Mouse (Mus musculus) common myeloid progenitor, adult 5-6 weeks (primary cell): ENCODE data around the gene Ltbp3. TPM values are rescaled to one million over a fixed set of nuclear protein-coding genes. Genes with fewer than 3 reads are reported as not detected.

Experiments
- ATAC-seq: replicated peaks from 2 replicates; pipeline ENCODE4 v1.8.0; 2016; ENCODE audit warnings: low read depth, mild to moderate bottlenecking, moderate TSS enrichment, inconsistent platforms; ENCODE audit not compliant: poor library complexity, severe bottlenecking
- total RNA-seq: library from RNA; stranded (forward); fragments of 200-1000, 187-1606 nt; gene quantifications from 2 replicates; pipeline ENCODE4 v1.2.3, GENCODE M21; 2017

Ltbp3 gene
- 11.9 and 18.1 TPM in 2 replicates for total RNA-seq

DNA sequence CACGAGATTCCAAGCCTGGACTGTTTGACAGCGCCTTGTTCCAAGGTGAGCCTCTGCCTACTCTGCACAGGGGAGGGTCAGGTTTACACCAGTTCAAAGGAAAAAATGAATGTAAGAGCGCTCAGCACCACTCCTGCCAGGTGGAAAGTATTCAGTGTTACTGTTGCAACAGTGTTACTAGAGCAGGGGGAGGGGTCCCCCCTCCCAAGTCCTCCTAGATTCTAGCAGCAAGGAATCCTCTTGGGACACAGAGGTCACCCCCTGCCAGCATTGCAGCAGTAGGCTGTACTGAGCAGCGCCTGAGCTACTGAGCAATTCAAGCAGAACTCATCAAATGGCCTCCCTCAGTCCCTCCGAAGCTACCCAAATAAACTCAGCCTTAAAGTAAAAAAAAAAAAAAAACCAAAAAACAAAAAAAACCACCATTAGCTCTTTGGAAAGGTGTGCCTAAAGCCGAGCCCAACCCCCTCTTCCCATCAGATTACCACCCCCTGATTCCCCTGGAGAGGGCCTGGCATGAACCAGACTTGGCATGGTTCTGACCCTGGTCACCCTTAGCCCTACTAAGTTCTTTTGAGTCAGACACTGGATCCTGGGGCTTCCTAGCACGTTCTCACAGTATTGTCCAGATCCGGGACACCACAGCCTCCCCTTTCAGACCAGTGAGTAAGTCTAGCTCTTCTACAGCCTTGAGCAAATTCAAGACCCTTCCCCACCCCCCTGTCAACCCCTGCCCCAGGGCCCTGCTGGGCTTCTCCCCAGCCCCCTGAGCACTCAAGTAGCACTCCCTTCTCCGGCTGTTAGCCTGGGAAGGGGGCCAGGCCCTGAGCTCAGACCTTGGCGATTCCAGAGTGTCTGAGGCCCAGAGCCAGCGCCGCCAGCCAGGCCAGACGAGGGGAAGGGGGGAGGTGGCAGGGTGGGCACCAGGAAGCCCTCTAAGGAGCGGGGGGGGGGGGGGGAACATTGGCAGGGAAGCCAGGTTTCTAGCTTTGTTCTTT lies at the start of gene Ltbp3:
Ltbp3 (plus strand) TSS at position 585 of the 998 bp plus-strand sequence.
- ATAC-seq = no peak

DNA sequence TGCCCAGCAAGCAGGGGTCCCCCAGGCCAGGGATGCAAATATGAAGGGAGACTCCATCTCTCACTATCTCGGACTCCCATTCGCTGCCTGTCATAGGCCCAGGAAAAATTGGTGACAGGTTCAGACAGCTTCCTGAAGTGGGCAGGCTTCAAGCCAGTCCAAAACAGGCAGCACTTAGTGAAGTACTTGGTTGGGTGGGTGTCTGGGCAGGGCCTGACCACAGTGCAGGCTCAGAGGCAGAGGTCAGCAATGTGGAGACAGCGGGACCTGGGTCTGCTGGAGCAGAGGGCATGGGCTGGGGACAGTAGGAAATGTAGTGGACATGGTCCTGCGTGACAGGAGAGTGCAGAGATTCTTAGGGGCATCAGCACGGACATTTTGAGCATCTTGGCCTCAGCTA lies 49.1 kb upstream of the Ltbp3 start:
- ATAC-seq = no peak

DNA sequence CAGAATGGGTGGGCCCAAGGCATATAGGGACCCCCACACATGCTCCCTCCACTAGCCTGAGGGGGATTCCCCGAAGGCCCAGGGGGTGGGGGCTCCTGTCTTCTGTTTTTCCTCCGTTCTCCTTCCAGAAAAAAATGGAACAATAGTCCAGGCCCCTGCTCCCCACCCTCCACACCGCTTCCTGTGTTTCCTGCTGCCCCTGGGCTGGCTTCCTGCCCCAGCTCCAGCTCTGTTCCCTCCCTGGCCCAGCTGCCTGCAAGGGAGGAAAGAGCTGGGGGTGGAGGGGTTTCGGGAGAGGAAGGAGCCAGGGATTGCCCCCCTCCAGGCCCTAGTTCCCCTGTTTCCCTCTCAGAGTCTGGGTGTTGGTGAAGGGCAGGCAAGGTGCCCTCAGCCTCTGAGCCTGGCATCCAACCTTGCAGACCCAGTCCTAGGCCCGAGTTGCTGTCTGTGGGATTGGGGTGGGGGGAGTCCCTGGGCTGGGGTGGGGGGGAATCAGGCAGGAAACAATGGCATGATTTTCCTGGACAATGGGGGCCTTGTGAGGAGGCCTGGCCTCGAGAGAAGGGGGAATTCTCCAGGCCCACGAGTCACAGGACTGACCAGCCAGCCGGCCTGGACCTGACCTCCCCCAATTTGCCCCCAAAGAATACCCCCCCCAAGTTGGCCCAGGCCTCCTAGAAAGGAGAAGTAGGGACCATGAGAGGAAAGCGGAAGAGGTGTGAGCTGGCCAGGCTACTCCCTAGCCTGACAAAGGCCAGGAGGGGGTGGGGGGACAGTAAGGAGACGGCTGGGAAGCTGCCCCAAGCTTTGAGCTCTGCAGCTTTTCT lies 48.4 kb upstream of the Ltbp3 start:
- ATAC-seq = no peak

DNA sequence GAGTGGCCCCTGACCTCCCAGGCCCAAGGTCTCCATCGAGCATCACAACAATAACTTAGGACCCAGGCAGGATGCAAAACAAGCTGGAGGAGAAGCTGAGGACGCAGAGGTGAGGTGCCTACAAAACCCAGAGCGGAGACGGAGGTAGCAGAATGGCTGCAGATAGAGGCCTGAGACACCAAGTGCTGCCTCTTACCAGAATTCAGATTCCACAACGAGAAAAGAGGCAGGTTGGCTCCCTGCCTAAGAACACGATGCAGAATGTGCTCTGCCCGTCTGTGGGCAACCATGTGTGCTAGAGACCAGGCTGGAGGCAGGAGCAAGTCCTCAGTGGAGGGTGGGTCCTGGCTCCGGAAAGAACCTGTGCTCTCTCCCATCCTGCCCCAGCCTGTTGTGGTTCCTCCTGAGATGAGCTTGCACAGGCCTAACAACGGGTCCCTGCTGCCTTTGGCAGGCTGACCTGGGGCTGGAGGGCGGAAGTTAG lies 47.7 kb upstream of the Ltbp3 start:
- no peak for ATAC-seq

DNA sequence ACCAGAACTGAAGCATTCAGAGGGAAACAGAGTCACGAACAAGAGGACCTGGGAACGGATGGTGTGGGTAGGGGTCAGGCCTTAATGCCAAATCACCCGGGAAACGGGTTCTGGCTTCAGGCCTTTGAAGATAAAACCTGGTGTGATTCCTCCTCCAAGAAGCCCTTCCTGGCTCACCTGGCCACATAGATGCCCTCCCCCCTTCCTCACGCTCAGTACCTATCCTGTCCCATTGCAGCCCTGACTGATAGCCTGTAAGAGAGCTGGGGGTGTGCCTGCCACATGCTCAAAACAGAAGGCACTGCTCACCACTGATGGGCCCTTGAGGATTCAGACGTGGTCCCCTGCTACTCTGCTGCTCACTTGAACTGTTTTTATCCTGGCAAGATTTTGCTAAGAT lies 46.9 kb upstream of the Ltbp3 start:
- ATAC-seq = no peak

DNA sequence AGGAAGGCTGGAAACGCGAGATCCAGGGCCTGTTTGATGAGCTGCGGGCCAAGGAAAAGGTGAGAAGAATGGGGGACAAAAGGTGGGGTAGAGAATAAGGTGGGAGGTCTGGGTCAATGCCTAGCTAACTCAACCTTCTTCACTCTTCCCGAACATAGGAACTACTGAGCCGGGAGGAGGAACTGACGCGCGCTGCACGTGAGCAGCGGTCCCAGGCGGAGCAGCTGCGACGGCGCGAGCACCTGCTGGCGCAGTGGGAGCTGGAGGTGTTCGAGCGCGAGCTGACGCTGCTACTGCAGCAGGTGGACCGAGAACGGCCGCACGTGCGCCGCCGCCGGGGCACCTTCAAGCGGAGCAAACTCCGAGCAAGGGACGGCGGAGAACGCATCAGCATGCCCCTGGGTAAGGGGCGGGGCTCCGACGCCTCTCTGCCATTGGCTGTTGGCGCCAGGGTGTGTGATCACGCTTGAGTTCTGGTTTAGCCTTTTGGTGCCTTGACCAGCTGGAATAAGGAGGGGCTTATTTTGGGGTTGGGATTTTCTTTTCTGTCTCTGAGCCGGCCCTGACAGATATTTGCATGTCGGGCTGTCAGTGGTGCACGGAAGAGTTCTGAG lies 44.7 kb upstream of the Ltbp3 start:
- ATAC-seq = no peak

DNA sequence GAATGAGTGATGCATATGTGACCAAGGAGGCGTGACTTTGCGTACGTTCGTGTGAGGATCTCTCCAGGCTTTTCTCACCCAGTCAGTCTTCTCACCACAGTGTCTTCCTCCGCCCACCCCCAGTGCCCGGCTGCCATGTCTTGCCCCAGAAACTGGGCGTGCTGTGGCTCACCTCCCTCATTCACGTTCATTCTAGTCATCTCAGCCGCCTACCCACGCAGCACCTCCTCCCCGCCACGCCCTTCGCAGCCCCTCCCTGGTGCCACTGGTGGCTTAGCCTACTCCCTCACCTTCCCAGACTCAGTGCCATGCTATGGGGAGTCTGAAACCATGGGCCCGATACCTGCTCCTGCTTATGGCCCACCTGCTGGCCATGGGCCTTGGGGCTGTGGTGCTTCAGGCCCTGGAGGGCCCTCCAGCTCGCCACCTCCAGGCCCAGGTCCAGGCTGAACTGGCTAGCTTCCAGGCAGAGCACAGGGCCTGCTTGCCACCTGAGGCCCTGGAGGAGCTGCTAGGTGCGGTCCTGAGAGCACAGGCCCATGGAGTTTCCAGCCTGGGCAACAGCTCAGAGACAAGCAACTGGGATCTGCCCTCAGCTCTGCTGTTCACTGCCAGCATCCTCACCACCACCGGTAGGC lies 36.4 kb upstream of the Ltbp3 start, which contains the start of gene Kcnk7:
Kcnk7 (plus strand) TSS at position 205 of the 638 bp plus-strand sequence.
- ATAC-seq = 0 out of 2 replicates have a peak, but pooled peaks have one; percentile 19

DNA sequence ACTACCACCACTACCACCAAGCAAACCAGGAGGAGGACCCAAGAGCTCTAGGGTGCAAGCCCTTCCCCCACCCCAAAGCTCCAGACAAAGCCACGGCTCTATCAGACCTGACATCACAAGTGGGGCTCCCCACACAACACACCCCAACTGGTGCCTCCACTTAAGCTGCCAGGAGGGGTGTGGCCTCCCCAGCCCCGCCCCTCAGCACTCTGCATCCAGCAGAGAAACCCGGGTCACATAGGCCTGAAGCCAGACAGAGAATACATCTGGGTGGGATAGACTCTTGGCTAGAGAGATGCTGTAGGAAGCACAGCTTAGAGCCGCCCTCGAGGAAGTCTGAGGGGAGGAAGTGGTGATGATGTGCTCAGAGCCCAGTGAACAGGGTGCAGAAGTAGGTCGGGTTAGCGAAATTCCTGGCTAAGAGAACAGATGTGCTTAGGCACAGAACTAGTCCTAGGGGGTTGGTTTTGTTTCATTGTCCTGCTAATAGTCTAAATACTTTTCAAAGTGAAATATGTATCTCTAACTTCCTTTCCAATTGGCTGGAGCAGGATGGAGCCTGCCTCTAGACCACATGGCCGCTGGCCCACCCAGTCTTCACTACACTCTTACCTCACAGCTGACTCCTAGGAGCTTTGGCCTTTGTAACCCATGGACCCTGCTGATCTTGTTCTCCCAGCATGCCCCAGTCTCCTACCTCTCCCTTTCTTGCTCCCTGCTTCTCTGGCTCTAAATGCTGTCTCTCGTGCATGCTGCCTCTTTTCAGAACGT lies 35.7 kb upstream of the Ltbp3 start:
- ATAC-seq = peak; percentile 70

DNA sequence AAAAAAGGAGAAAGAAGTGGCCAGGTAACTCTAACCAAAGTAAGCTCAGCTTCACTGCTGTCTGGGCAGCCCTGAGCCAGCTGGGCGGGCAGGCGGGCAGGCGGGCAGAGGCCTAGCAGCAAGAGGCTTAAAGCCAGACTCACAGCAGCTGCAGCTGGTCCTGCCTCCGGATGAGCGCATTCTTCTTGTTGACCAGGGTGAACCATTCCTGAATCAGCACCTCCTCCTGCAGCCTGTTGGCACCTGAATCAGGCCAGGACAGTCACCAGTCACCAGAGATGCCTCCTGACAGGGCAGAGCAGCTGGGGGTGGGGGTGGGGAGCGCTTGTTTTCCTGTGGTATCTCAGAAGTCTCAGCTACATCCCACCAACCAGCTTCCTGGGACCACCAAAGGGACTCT lies 30.6 kb upstream of the Ltbp3 start:
- ATAC-seq = no peak

DNA sequence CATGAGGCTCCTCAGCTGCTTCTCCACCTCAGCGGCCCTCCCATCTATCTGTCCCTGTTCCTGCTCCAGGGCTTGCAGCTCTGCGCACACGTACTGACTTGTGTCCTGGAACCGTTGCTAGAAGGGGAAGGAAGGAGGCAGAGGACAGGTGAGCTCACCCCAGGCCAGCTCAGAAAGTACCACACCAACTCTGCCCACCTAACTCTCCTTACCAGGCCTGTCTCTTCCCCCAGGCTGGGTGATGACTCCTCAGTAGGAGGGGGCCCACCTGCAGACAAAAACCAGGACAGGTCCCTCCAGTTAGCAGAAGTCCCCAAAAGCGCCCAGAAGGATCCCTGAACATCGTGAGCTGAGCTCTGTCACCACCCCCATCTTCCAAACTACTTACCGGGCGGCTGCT lies 30.1 kb upstream of the Ltbp3 start:
- no peak for ATAC-seq

DNA sequence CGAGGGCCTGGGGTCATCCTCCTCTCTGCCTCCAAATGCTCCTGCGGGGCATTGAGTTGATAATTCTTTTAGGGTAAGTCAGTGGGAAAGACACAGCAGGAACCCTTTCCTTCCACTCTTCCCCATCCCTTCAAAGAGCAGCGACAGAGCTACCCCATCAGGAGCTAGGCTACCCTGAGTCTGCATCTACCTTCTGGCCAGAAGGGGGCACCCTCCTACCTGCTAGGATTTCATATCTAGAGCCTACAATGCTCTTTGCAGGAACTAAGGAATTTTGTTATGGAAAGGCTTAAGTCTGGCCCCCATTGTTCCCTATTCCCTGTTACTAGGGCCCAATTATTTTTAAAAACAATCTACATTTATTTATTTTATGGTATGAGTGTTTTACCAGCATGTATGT lies 29.5 kb upstream of the Ltbp3 start:
- ATAC-seq = no peak

DNA sequence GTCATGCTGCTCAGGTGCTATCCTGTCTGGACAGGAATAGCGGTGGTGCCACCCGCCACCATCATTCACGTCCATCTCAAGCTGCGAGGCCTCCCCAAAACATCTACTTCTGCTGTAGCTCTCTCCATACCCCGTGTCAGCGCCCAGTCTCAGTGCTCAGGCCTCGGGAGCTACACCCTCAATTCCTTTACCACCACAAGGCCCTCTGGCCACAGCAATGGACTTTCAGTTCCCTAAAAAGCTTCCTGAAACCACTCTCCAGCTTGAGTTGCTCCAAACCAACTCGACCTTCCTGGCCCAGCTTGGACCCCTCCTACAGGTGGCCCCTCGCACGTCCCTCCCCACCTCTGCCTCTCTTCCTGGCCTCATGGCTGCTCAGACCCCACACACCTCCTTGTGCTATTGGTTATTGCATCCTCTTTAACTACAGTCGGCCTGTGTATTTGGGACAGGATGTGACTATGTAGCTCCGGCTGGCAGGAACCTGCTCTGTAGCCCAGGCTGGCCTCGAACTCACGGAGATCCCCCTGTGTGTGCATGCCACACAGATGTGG lies 28.7 kb upstream of the Ltbp3 start:
- peak; percentile 57 for ATAC-seq

DNA sequence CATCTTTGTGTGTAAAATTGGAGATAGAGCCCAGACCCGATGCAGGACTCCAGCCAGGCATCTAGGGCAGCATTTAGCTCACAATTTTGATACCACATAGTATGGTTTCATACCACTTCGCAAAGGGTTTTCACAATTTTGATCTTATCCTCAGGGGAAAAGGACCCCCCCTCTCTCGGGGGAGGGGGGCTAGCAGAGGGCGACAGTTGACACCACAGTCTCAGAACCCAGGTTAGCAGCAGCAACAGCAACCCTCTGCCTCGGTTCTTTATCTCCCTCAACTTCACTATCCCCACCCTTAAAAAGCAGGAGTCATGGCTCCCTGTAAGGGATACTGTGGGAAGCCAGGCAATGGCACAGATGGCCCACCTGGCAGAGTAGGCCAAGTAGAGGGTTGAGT lies 27.4 kb upstream of the Ltbp3 start:
- ATAC-seq = no peak

DNA sequence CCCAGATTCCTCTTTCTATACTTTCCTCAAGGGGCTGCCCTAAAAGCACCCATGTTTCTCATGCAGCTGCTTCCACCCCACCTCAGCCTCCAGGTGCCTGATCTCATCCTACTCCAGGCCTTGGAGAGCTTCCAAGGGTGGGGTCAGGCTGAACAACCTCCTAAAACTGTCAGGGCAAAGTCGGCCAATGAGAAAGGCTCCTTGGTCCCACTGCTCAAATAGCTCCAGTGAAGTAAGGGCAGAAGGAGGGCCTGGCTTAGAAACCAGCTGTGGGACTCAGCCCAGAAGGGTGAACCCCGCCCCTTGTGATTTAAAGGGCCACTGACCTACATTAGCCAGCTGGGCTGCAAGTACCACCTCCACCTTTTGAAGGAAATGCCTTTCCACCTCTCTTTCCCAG lies 27.0 kb upstream of the Ltbp3 start:
- peak; percentile 51 for ATAC-seq

DNA sequence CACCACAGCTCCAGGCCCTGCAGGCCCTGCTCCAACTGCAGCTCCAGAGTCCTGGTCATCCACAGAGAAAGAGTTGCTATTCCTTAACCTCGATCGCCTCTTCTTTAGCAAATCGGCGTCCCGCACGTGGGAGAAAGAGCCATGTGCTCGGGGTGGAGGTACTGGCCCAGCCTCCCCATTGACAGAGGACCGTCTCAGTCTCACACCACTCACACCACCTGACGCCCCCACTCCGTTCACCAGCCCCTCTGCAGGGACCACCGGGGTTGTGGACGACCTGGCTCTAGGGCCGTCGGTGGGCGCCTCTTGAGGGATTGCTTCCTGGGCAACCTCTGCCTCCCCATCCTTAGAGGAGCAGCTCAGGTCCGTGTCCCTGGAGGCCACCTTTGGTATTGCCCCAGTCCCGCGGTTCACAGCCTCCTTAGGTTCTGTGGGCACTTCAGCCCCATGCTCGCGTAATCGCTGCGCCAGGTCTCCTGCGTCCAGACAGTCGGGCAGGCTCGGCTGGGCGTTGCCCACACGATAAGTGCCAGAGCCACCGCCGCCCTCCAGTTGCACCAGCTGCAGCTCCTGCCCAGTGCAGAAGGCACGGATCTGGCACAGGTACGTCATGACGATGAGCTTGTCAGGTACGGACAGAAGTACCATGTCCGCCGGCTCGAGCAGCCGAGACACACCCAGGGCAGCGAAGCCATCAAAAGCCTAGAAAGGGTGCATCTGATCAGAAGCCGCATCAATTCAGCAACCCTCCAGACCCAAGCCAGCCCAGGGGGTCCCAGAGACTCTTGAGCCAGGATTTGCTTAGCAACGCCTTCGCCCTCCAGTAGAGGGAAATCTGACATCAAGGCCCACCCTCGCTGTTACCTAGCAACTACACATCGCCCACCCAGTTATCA lies 24.7 kb upstream of the Ltbp3 start:
- ATAC-seq = no peak; the same call in 1 of the 2 replicates

DNA sequence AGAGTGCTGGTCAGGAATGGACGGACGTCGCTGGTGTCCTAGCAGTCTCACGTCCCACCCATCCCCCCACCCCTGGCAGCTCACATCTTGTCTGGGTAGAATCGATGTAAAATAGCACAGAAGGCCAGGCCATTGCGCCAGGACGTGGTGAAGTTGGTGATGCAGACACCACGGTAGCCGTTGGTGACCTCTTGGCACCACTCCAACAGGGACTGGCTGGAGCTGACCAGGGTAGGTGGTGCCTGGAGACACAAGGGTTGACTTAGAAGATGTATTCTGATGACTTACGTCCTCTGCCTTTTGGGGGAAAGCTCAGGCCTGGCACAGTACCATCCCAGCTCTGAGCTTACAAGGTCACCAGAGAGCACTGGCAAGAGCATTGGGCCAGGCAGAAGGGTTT lies 23.7 kb upstream of the Ltbp3 start:
- no peak for ATAC-seq

DNA sequence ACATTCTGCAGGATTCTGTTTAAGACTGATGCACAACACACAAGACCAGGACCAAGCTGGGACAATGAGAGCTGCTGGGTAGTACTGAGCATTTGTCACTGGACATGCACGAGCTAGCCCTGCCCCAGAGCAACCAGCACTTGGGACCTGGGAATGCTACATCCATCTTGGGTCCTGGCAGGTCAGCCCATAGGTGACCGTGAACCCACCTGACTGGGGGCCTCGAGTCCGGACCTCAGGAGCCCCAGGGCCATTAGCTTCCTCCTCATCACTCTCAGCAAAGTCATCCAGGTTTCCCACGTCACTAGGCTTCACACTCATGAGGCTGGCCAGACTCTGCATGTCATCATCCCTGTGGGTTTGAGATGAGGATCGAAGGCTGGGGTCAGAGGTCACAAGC lies 19.5 kb upstream of the Ltbp3 start:
- no peak for ATAC-seq
